Mouse (Mus musculus): Measurements from ENCODE around the gene Slc7a4. TPM values are rescaled to one million over a fixed set of nuclear protein-coding genes. Genes with fewer than 3 reads are reported as not detected.

Gene Slc7a4
- 5.4 and 6.2 TPM in 2 replicates for polyA plus RNA-seq (2014; fragmentation: Nextera tagmentation; extraction: Ambion mirVana)

GRCm38 (mm10) chr16:17583064-17583463 is at the start of gene Slc7a4:
TSS of gene Slc7a4 (minus strand) at chr16:17583214.
- WGBS (ENCODE audit: insufficient replicate concordance), result 13% methylated on average over 8 of the region's 8 CpGs

GRCm38 (mm10) chr16:17632580-17632979 is 49.6 kb upstream of the Slc7a4 start:
- H3K9ac ChIP-seq (ENCODE audit: low read depth, low read length), result no peak overlapping the region
- H3K4me1 ChIP-seq (ENCODE audit: control insufficient read depth, insufficient read depth, low read length), result peaks cover 17% of the 10 kb centered on the region
- no peak overlapping the region for H3K4me2 ChIP-seq
- H3K4me3 ChIP-seq (ENCODE audit: low read depth, low read length), result no peak overlapping the region
- H3K27ac ChIP-seq (ENCODE audit: low read depth, low read length), result no peak overlapping the region
- no peaks in the 10 kb centered on the region for H3K9me3 ChIP-seq (replicated peaks; ENCODE audit: control insufficient read depth, low read length)
- H3K27me3 ChIP-seq (ENCODE audit: control insufficient read depth, insufficient read depth, low read length), result no peaks in the 10 kb centered on the region
- 90% methylated on average over 2 of the region's 2 CpGs for WGBS (ENCODE audit: insufficient replicate concordance)
- H3K36me3 ChIP-seq (ENCODE audit: control insufficient read depth, insufficient read depth, low read length), result peaks cover 27% of the 10 kb centered on the region
- ATAC-seq (replicated peaks; ENCODE audit: insufficient number of reproducible peaks, low FRiP score, low TSS enrichment), result no peak

More at GRCm38 (mm10) chr16:17583064-17583463, at the start of gene Slc7a4:
- Histone ChIP-seq H3K27ac (ENCODE audit: low read depth, low read length) (no peak within 1 kb of the TSS), H3K4me3 (ENCODE audit: low read depth, low read length) (no peak within 1 kb of the TSS), H3K4me1 (ENCODE audit: control insufficient read depth, insufficient read depth, low read length) (no peaks in the 10 kb centered on the region), H3K9me3 (replicated peaks; ENCODE audit: control insufficient read depth, low read length) (0 out of 2 replicates have a peak, but pooled peaks cover 1% of the 10 kb centered on the region), H3K36me3 (ENCODE audit: control insufficient read depth, insufficient read depth, low read length) (no peaks in the 10 kb centered on the region), H3K4me2 (no peak within 1 kb of the TSS), H3K27me3 (ENCODE audit: control insufficient read depth, insufficient read depth, low read length) (peaks cover 5% of the 10 kb centered on the region), H3K9ac (ENCODE audit: low read depth, low read length) (no peak within 1 kb of the TSS)
- no peak for ATAC-seq (replicated peaks; ENCODE audit: insufficient number of reproducible peaks, low FRiP score, low TSS enrichment)

- H3K27ac ChIP-seq (ENCODE audit: low read depth, low read length), result no peak overlapping the region
- no peak overlapping the region for H3K4me2 ChIP-seq
- 93% methylated on average over 5 of the region's 5 CpGs for WGBS (ENCODE audit: insufficient replicate concordance)
- H3K27me3 ChIP-seq (ENCODE audit: control insufficient read depth, insufficient read depth, low read length), result no peaks in the 10 kb centered on the region
- no peaks in the 10 kb centered on the region for H3K9me3 ChIP-seq (replicated peaks; ENCODE audit: control insufficient read depth, low read length)
- H3K4me3 ChIP-seq (ENCODE audit: low read depth, low read length), result no peak overlapping the region
- ATAC-seq (replicated peaks; ENCODE audit: insufficient number of reproducible peaks, low FRiP score, low TSS enrichment), result no peak
- H3K9ac ChIP-seq (ENCODE audit: low read depth, low read length), result no peak overlapping the region
- peaks cover 36% of the 10 kb centered on the region for H3K36me3 ChIP-seq (ENCODE audit: control insufficient read depth, insufficient read depth, low read length)
- H3K4me1 ChIP-seq (ENCODE audit: control insufficient read depth, insufficient read depth, low read length), result no peaks in the 10 kb centered on the region
Observed at GRCm38 (mm10) chr16:17626269-17626555, 43.2 kb upstream of the Slc7a4 start.

GRCm38 (mm10) chr16:17625488-17626268 is 42.7 kb upstream of the Slc7a4 start:
- Histone ChIP-seq H3K27me3 (ENCODE audit: control insufficient read depth, insufficient read depth, low read length) (no peaks in the 10 kb centered on the region), H3K27ac (ENCODE audit: low read depth, low read length) (no peak overlapping the region), H3K4me3 (ENCODE audit: low read depth, low read length) (no peak overlapping the region), H3K4me2 (no peak overlapping the region), H3K9ac (ENCODE audit: low read depth, low read length) (no peak overlapping the region), H3K4me1 (ENCODE audit: control insufficient read depth, insufficient read depth, low read length) (no peaks in the 10 kb centered on the region), H3K36me3 (ENCODE audit: control insufficient read depth, insufficient read depth, low read length) (peaks cover 33% of the 10 kb centered on the region), H3K9me3 (replicated peaks; ENCODE audit: control insufficient read depth, low read length) (no peaks in the 10 kb centered on the region)
- ATAC-seq (replicated peaks; ENCODE audit: insufficient number of reproducible peaks, low FRiP score, low TSS enrichment), result no peak
- WGBS (ENCODE audit: insufficient replicate concordance), result 69% methylated on average over 8 of the region's 8 CpGs

GRCm38 (mm10) chr16:17621936-17622335 is 38.9 kb upstream of the Slc7a4 start:
- ATAC-seq (replicated peaks; ENCODE audit: insufficient number of reproducible peaks, low FRiP score, low TSS enrichment), result no peak
- peaks cover 12% of the 10 kb centered on the region for H3K36me3 ChIP-seq (ENCODE audit: control insufficient read depth, insufficient read depth, low read length)
- H3K9me3 ChIP-seq (replicated peaks; ENCODE audit: control insufficient read depth, low read length), result no peaks in the 10 kb centered on the region
- no peak overlapping the region for H3K4me2 ChIP-seq
- no peaks in the 10 kb centered on the region for H3K27me3 ChIP-seq (ENCODE audit: control insufficient read depth, insufficient read depth, low read length)
- no peak overlapping the region for H3K9ac ChIP-seq (ENCODE audit: low read depth, low read length)
- H3K4me1 ChIP-seq (ENCODE audit: control insufficient read depth, insufficient read depth, low read length), result peaks cover 7% of the 10 kb centered on the region; the same call in 1 of the 2 replicates
- no peak overlapping the region for H3K4me3 ChIP-seq (ENCODE audit: low read depth, low read length)
- H3K27ac ChIP-seq (ENCODE audit: low read depth, low read length), result no peak overlapping the region
- 81% methylated on average over 1 of the region's 1 CpGs for WGBS (ENCODE audit: insufficient replicate concordance)

- ATAC-seq (replicated peaks; ENCODE audit: insufficient number of reproducible peaks, low FRiP score, low TSS enrichment), result peak; percentile 65
- H3K27ac ChIP-seq (ENCODE audit: low read depth, low read length), result no peak within 1 kb of the TSS
Observed at GRCm38 (mm10) chr16:17619198-17620105, 36.4 kb upstream of the Slc7a4 start, which contains the start of gene Smpd4. TSS of gene Smpd4 (plus strand) at chr16:17619354.

GRCm38 (mm10) chr16:17617922-17618565 is 35.0 kb upstream of the Slc7a4 start:
- H3K36me3 ChIP-seq (ENCODE audit: control insufficient read depth, insufficient read depth, low read length), result no peaks in the 10 kb centered on the region
- no peak overlapping the region for H3K4me3 ChIP-seq (ENCODE audit: low read depth, low read length)
- ATAC-seq (replicated peaks; ENCODE audit: insufficient number of reproducible peaks, low FRiP score, low TSS enrichment), result peak; percentile 46; the same call in 1 of the 2 replicates
- H3K9me3 ChIP-seq (replicated peaks; ENCODE audit: control insufficient read depth, low read length), result no peaks in the 10 kb centered on the region
- WGBS (ENCODE audit: insufficient replicate concordance), result 17% methylated on average over 13 of the region's 13 CpGs
- no peak overlapping the region for H3K9ac ChIP-seq (ENCODE audit: low read depth, low read length)
- H3K4me1 ChIP-seq (ENCODE audit: control insufficient read depth, insufficient read depth, low read length), result peaks cover 7% of the 10 kb centered on the region; the same call in 1 of the 2 replicates
- H3K27me3 ChIP-seq (ENCODE audit: control insufficient read depth, insufficient read depth, low read length), result no peaks in the 10 kb centered on the region
- no peak overlapping the region; the same call in 1 of the 2 replicates for H3K4me2 ChIP-seq
- no peak overlapping the region for H3K27ac ChIP-seq (ENCODE audit: low read depth, low read length)

More at GRCm38 (mm10) chr16:17619198-17620105, 36.4 kb upstream of the Slc7a4 start, which contains the start of gene Smpd4:
- Histone ChIP-seq H3K9me3 (replicated peaks; ENCODE audit: control insufficient read depth, low read length) (no peaks in the 10 kb centered on the region), H3K36me3 (ENCODE audit: control insufficient read depth, insufficient read depth, low read length) (no peaks in the 10 kb centered on the region), H3K4me2 (peak within 1 kb of the TSS; percentile 77), H3K4me3 (ENCODE audit: low read depth, low read length) (peak within 1 kb of the TSS; percentile 85), H3K4me1 (ENCODE audit: control insufficient read depth, insufficient read depth, low read length) (peaks cover 7% of the 10 kb centered on the region; the same call in 1 of the 2 replicates), H3K9ac (ENCODE audit: low read depth, low read length) (peak within 1 kb of the TSS; percentile 90), H3K27me3 (ENCODE audit: control insufficient read depth, insufficient read depth, low read length) (no peaks in the 10 kb centered on the region)
- 3% methylated on average over 60 of the region's 60 CpGs for WGBS (ENCODE audit: insufficient replicate concordance)

- Histone ChIP-seq H3K27me3 (ENCODE audit: control insufficient read depth, insufficient read depth, low read length) (no peaks in the 10 kb centered on the region), H3K4me3 (ENCODE audit: low read depth, low read length) (no peak overlapping the region), H3K9me3 (replicated peaks; ENCODE audit: control insufficient read depth, low read length) (no peaks in the 10 kb centered on the region), H3K9ac (ENCODE audit: low read depth, low read length) (no peak overlapping the region), H3K4me1 (ENCODE audit: control insufficient read depth, insufficient read depth, low read length) (peaks cover 7% of the 10 kb centered on the region; the same call in 1 of the 2 replicates), H3K4me2 (no peak overlapping the region), H3K36me3 (ENCODE audit: control insufficient read depth, insufficient read depth, low read length) (no peaks in the 10 kb centered on the region), H3K27ac (ENCODE audit: low read depth, low read length) (no peak overlapping the region)
- no peak for ATAC-seq (replicated peaks; ENCODE audit: insufficient number of reproducible peaks, low FRiP score, low TSS enrichment)
- 75% methylated on average over 5 of the region's 5 CpGs for whole genome bisulfite sequencing (ENCODE audit: insufficient replicate concordance)
Observed at GRCm38 (mm10) chr16:17616212-17616611, 33.2 kb upstream of the Slc7a4 start.

All from heart, embryonic 11.5 days (tissue).